Mouse (Mus musculus) neural tube, embryonic 12.5 days (tissue): ENCODE measurements around the gene Arl6. TPM values are rescaled to one million over a fixed set of nuclear protein-coding genes. Genes with fewer than 3 reads are reported as not detected.

Experiments used
- ATAC-seq: fragments of 200-750 bp; cut with Nextera tagmentation; 2 replicates; pipeline ENCODE4 v1.8.0; 2017; ENCODE audit warnings: low read depth, mild to moderate bottlenecking, moderate TSS enrichment, moderate library complexity; ENCODE audit not compliant: low FRiP score
- H3K27ac ChIP-seq: fragments of 300-500 bp; sonication (generic); 2 replicates; pipeline ENCODE4 v1.5.1; 2016
- H3K27me3 ChIP-seq: fragments of 300-500 bp; sonication (generic); replicated peaks from 2 replicates; pipeline ENCODE4 v1.6.1; 2016; ENCODE audit warnings: mild to moderate bottlenecking
- H3K36me3 ChIP-seq: fragments of 300-500 bp; sonication (generic); 2 replicates; pipeline ENCODE4 v1.6.1; 2016; ENCODE audit warnings: mild to moderate bottlenecking
- H3K4me1 ChIP-seq: fragments of 300-500 bp; sonication (generic); 2 replicates; pipeline ENCODE4 v1.6.1; 2016
- H3K4me2 ChIP-seq: fragments of 300-500 bp; sonication (generic); replicated peaks from 2 replicates; pipeline ENCODE4 v1.6.1; 2016; ENCODE audit warnings: mild to moderate bottlenecking
- H3K4me3 ChIP-seq: fragments of 300-500 bp; sonication (generic); 2 replicates; pipeline ENCODE4 v1.5.1; 2016
- H3K9ac ChIP-seq: fragments of 300-500 bp; sonication (generic); 2 replicates; pipeline ENCODE4 v1.6.1; 2016; ENCODE audit warnings: mild to moderate bottlenecking
- H3K9me3 ChIP-seq: fragments of 300-500 bp; sonication (generic); 2 replicates; pipeline ENCODE4 v1.6.1; 2016; ENCODE audit warnings: mild to moderate bottlenecking
- WGBS: fragments of 180-500 bp; shearing (Covaris S2); methylation state at CpG from one replicate; pipeline ENCODE4 v1.1.7; 2016; 5-methylcytosine and 5-hydroxymethylcytosine counted together
- polyA plus RNA-seq: library from polyadenylated mRNA; unstranded; fragments of >200 nt; fragmentation: Nextera tagmentation; extraction: Ambion mirVana; gene quantifications from 2 replicates; pipeline ENCODE4 v1.2.1, GENCODE M21; 2016

Arl6 gene
- polyA plus RNA-seq, 1 experiment from 2014 or later, result 42.3 TPM

- H3K9me3 ChIP-seq, result no peaks in the 10 kb centered on the region
- no peak overlapping the region for H3K4me3 ChIP-seq
- no peaks in the 10 kb centered on the region for H3K36me3 ChIP-seq
- no peak for ATAC-seq
- no peak overlapping the region for H3K4me2 ChIP-seq
- WGBS, result 89% methylated on average over 4 of the region's 4 CpGs
- no peaks in the 10 kb centered on the region for H3K27me3 ChIP-seq
- no peak overlapping the region for H3K9ac ChIP-seq
- H3K4me1 ChIP-seq, result no peaks in the 10 kb centered on the region
- no peak overlapping the region for H3K27ac ChIP-seq
These were observed 53.4 kb downstream of the Arl6 start for GRCm38 (mm10) chr16:59585706-59586244.

DNA sequence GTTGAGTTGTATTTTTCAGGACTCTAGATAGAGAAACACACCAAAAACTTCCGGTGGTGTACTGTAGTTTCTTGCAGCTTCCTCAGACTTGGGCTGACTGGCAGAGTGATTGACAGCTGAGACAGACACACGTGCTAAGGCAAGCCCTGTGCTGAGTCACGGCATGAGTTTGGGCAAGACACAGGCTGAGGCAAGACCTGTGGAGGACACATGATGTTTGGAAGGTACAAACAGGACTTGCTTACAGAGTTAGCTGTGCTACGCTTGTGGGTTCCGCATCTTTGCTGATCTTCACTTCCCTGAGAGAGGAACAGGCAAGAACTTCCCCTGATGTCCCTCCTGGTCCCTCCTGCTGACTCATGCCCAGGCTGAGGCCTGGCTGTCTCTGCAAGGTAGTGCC lies 55.7 kb downstream of the Arl6 start:
- ATAC-seq, result no peak
- Histone ChIP-seq H3K4me3 (no peak overlapping the region), H3K27me3 (no peaks in the 10 kb centered on the region), H3K9ac (no peak overlapping the region), H3K27ac (no peak overlapping the region), H3K9me3 (no peaks in the 10 kb centered on the region), H3K4me2 (no peak overlapping the region), H3K36me3 (no peaks in the 10 kb centered on the region), H3K4me1 (no peaks in the 10 kb centered on the region)
- 88% methylated on average over 5 of the region's 5 CpGs for WGBS

DNA sequence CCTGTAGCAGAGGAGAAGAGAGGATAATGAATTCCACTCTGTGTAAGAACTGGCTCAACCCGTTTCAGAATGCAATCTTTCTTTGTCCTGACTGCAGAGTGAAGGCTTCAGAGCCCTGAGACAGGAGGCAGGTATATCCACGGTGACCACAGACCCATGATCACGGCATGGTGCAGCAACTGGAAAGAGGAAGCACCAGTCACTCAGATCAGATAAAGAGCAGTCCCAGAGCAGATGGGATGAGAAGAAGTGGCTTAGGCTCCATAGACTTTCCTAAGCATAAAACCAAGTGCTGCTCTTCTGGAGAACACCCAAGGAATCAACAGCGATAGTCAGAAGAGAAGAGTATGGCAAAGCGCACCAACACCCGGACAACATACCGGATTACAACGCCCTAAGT lies 60.0 kb downstream of the Arl6 start:
- no peaks in the 10 kb centered on the region for H3K9me3 ChIP-seq
- no peak overlapping the region for H3K9ac ChIP-seq
- ATAC-seq, result no peak
- H3K27me3 ChIP-seq, result no peaks in the 10 kb centered on the region
- no peaks in the 10 kb centered on the region for H3K4me1 ChIP-seq
- H3K4me3 ChIP-seq, result no peak overlapping the region
- WGBS, result 90% methylated on average over 8 of the region's 8 CpGs
- H3K4me2 ChIP-seq, result no peak overlapping the region
- no peak overlapping the region for H3K27ac ChIP-seq
- no peaks in the 10 kb centered on the region for H3K36me3 ChIP-seq

- no peaks in the 10 kb centered on the region for H3K4me1 ChIP-seq
- WGBS, result 51% methylated on average over 11 of the region's 11 CpGs
- no peak overlapping the region for H3K9ac ChIP-seq
- H3K27ac ChIP-seq, result no peak overlapping the region
- no peak overlapping the region for H3K4me3 ChIP-seq
- ATAC-seq, result no peak
- no peak overlapping the region for H3K4me2 ChIP-seq
- H3K27me3 ChIP-seq, result no peaks in the 10 kb centered on the region
- no peaks in the 10 kb centered on the region for H3K36me3 ChIP-seq
- H3K9me3 ChIP-seq, result no peaks in the 10 kb centered on the region
These were observed 65.2 kb downstream of the Arl6 start for GRCm38 (mm10) chr16:59573961-59574360.

DNA sequence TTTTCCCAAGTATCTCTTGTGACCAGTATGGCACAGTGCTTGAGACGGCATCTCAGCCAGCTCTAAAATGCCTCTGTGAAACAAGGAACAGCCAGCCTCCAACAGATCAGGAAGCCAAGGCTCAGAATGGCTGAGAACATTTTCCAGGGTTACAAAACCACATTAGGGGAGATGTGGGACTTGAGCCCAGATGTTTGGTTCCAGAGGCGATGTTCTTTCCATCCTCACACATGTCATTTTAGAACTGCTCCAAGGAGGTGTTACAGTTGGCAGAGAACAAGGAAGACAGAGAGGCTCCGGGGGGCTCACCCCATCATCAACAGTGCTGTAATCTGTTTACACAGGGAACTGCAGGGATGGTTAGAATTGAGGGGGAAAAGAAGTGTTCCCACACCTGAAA lies 66.5 kb downstream of the Arl6 start:
- H3K4me1 ChIP-seq, result no peaks in the 10 kb centered on the region
- no peak overlapping the region for H3K27ac ChIP-seq
- H3K4me3 ChIP-seq, result no peak overlapping the region
- no peak overlapping the region for H3K9ac ChIP-seq
- 88% methylated on average over 3 of the region's 3 CpGs for WGBS
- no peaks in the 10 kb centered on the region for H3K36me3 ChIP-seq
- no peaks in the 10 kb centered on the region for H3K9me3 ChIP-seq
- H3K4me2 ChIP-seq, result no peak overlapping the region
- no peak for ATAC-seq
- no peaks in the 10 kb centered on the region for H3K27me3 ChIP-seq

- Histone ChIP-seq H3K4me3 (no peak overlapping the region), H3K9me3 (no peaks in the 10 kb centered on the region), H3K4me1 (no peaks in the 10 kb centered on the region), H3K4me2 (no peak overlapping the region), H3K27me3 (no peaks in the 10 kb centered on the region), H3K36me3 (no peaks in the 10 kb centered on the region), H3K9ac (no peak overlapping the region), H3K27ac (no peak overlapping the region)
- 94% methylated on average over 8 of the region's 8 CpGs for WGBS
- no peak for ATAC-seq
These were observed 68.4 kb downstream of the Arl6 start for GRCm38 (mm10) chr16:59570807-59571206.

DNA sequence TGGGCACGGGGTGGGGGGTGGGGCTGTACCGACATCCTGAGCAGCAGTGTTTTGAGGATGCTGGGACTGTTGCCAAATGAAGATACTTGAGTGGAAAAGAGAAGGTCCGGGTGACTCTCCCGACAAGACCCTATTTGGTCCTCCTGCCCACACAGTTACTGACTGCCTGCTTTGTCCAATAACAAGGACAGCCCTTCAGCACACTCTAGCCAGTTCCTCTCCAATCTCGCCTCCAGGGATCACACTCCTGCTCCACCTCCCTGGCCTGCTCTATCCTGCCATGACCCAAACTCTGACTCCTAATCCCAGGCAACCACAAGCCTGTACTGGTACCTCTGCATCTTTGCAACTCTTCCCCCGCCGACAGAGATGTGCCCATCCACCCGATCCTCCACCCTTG lies 69.4 kb downstream of the Arl6 start:
- H3K9ac ChIP-seq, result no peak overlapping the region
- ATAC-seq, result no peak
- H3K27ac ChIP-seq, result no peak overlapping the region
- H3K9me3 ChIP-seq, result no peaks in the 10 kb centered on the region
- WGBS, result 86% methylated on average over 8 of the region's 8 CpGs
- no peak overlapping the region for H3K4me3 ChIP-seq
- H3K27me3 ChIP-seq, result no peaks in the 10 kb centered on the region
- H3K36me3 ChIP-seq, result no peaks in the 10 kb centered on the region
- no peaks in the 10 kb centered on the region for H3K4me1 ChIP-seq
- H3K4me2 ChIP-seq, result no peak overlapping the region

- no peak for ATAC-seq
- no peak overlapping the region for H3K4me2 ChIP-seq
- no peaks in the 10 kb centered on the region for H3K36me3 ChIP-seq
- no peaks in the 10 kb centered on the region for H3K27me3 ChIP-seq
- no peaks in the 10 kb centered on the region for H3K4me1 ChIP-seq
- no peak overlapping the region for H3K4me3 ChIP-seq
- no peak overlapping the region for H3K27ac ChIP-seq
- H3K9ac ChIP-seq, result no peak overlapping the region
- WGBS, result 67% methylated on average over 8 of the region's 10 CpGs
- no peaks in the 10 kb centered on the region for H3K9me3 ChIP-seq
These were observed 71.3 kb downstream of the Arl6 start for GRCm38 (mm10) chr16:59567721-59568381.

DNA sequence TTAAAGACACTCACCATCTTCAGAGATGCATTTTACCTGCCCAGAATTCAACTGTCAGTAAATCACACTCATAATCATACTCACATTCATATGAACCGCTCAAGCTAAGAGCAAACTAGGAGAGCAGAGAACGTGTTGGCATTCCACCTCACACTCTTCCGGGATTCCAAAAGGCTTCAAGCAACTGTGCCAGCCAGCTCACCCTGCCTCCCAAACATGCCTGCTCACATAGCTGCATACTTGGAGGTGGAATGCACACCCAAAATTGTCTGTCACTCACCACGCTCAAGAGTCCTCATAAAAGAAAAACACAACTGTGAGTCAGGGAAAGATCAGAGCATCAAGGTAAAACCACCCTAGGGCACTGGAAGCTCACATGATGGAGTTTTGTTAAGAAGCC lies 72.8 kb downstream of the Arl6 start:
- WGBS, result 92% methylated on average over 4 of the region's 4 CpGs
- H3K4me3 ChIP-seq, result no peak overlapping the region
- no peaks in the 10 kb centered on the region for H3K9me3 ChIP-seq
- H3K27me3 ChIP-seq, result no peaks in the 10 kb centered on the region
- no peaks in the 10 kb centered on the region for H3K4me1 ChIP-seq
- no peak overlapping the region for H3K9ac ChIP-seq
- ATAC-seq, result no peak
- no peaks in the 10 kb centered on the region for H3K36me3 ChIP-seq
- H3K4me2 ChIP-seq, result no peak overlapping the region
- H3K27ac ChIP-seq, result no peak overlapping the region

GRCm38 (mm10) chr16:59565631-59566030 lies 73.6 kb downstream of the Arl6 start:
- Histone ChIP-seq H3K27ac (no peak overlapping the region), H3K9ac (no peak overlapping the region), H3K4me1 (no peaks in the 10 kb centered on the region), H3K4me3 (no peak overlapping the region), H3K4me2 (no peak overlapping the region), H3K27me3 (no peaks in the 10 kb centered on the region), H3K36me3 (no peaks in the 10 kb centered on the region), H3K9me3 (no peaks in the 10 kb centered on the region)
- no peak for ATAC-seq
- 67% methylated on average over 2 of the region's 2 CpGs for WGBS

GRCm38 (mm10) chr16:59564025-59564424 lies 75.2 kb downstream of the Arl6 start:
- Histone ChIP-seq H3K27ac (no peak overlapping the region), H3K9ac (no peak overlapping the region), H3K4me2 (no peak overlapping the region), H3K4me3 (no peak overlapping the region), H3K36me3 (no peaks in the 10 kb centered on the region), H3K9me3 (no peaks in the 10 kb centered on the region), H3K4me1 (0 out of 2 replicates have a peak, but pooled peaks cover 4% of the 10 kb centered on the region), H3K27me3 (no peaks in the 10 kb centered on the region)
- no peak for ATAC-seq
- WGBS, result 79% methylated on average over 5 of the region's 5 CpGs
